Mouse (Mus musculus) limb, embryonic 14.5 days (tissue): Measurements from ENCODE around the gene Ubl4a. TPM values are rescaled to one million over a fixed set of nuclear protein-coding genes. Genes with fewer than 3 reads are reported as not detected.
"Not testable (repeated sequence)": the region's sequence is repeated elsewhere in the genome, so short reads cannot be mapped to it uniquely, and the experiment has no call there.

Source experiments
- ATAC-seq: fragments of 200-750 bp; cut with Nextera tagmentation; 2 replicates; pipeline ENCODE4 v1.8.0; 2017; ENCODE audit warnings: low read depth, moderate number of reproducible peaks, moderate TSS enrichment; ENCODE audit not compliant: low FRiP score
- DNase-seq: peaks from one replicate; pipeline ENCODE4 v3.0.0-alpha.2; 2015; ENCODE audit warnings: low spot score
- H3K27ac ChIP-seq: fragments of 300-500 bp; sonication (generic); replicated peaks from 2 replicates; pipeline ENCODE4 v1.5.1; 2014; ENCODE audit warnings: low read depth, mild to moderate bottlenecking, low read length, moderate library complexity, mixed read lengths
- H3K27me3 ChIP-seq: fragments of 300-500 bp; sonication (generic); 2 replicates; pipeline ENCODE4 v1.6.1; 2014; ENCODE audit warnings: low read length, mixed read lengths; ENCODE audit not compliant: control insufficient read depth, insufficient read depth
- H3K36me3 ChIP-seq: fragments of 300-500 bp; sonication (generic); 2 replicates; pipeline ENCODE4 v1.6.1; 2014; ENCODE audit warnings: mild to moderate bottlenecking, low read length, moderate library complexity, mixed read lengths; ENCODE audit not compliant: control insufficient read depth, insufficient read depth
- H3K4me1 ChIP-seq: fragments of 300-500 bp; sonication (generic); 2 replicates; pipeline ENCODE4 v1.6.1; 2014; ENCODE audit warnings: antibody characterized with exemption, low read length, mixed read lengths; ENCODE audit not compliant: control insufficient read depth, insufficient read depth
- H3K4me2 ChIP-seq: fragments of 300-500 bp; sonication (generic); replicated peaks from 2 replicates; pipeline ENCODE4 v1.6.1; 2014; ENCODE audit warnings: low read depth, mild to moderate bottlenecking, low read length, moderate library complexity; ENCODE audit not compliant: severe bottlenecking
- H3K4me3 ChIP-seq: fragments of 300-500 bp; sonication (generic); replicated peaks from 2 replicates; pipeline ENCODE4 v1.5.1; 2014; ENCODE audit warnings: low read length
- H3K9ac ChIP-seq: fragments of 300-500 bp; sonication (generic); 2 replicates; pipeline ENCODE4 v1.6.1; 2014; ENCODE audit warnings: mild to moderate bottlenecking, low read depth, low read length, moderate library complexity; ENCODE audit not compliant: severe bottlenecking
- H3K9me3 ChIP-seq: fragments of 300-500 bp; sonication (generic); 2 replicates; pipeline ENCODE4 v1.6.1; 2016; ENCODE audit warnings: low read length; ENCODE audit not compliant: control insufficient read depth
- POLR2A ChIP-seq: fragments of 200-500 bp; IDR thresholded peaks from 2 replicates; pipeline ENCODE4 v1.8.0; 2012; ENCODE audit warnings: inconsistent platforms, mild to moderate bottlenecking, moderate library complexity, borderline replicate concordance; ENCODE audit not compliant: insufficient read depth, insufficient read length; ENCODE audit errors: extremely low read depth
- WGBS: fragments of 180-500 bp; shearing (Covaris S2); extraction: QIAGEN DNeasy Blood & Tissue Kit; methylation state at CpG from one replicate; pipeline ENCODE4 v1.1.7; 2014; 5-methylcytosine and 5-hydroxymethylcytosine counted together
- polyA plus RNA-seq, 2 experiments: library from polyadenylated mRNA; depleted of rRNA in 1 of 2; stranded (reverse) in 1 of 2; unstranded in 1 of 2; fragments of >200 nt; fragmentation: Nextera tagmentation in 1 of 2; extraction: Ambion mirVana in 1 of 2; gene quantifications; 2 replicates each; pipeline versions ENCODE4 v1.2.1 to v1.2.3; 2012 to 2014

Gene Ubl4a
- polyA plus RNA-seq, 2 experiments = 60.7 to 79.6 TPM

- Histone ChIP-seq H3K9ac (no peak overlapping the region), H3K27me3 (no peaks in the 10 kb centered on the region), H3K4me3 (no peak overlapping the region), H3K4me2 (no peak overlapping the region), H3K27ac (no peak overlapping the region), H3K36me3 (peaks cover 4% of the 10 kb centered on the region; the same call in 1 of the 2 replicates), H3K4me1 (no peaks in the 10 kb centered on the region; the same call in 1 of the 2 replicates), H3K9me3 (no peaks in the 10 kb centered on the region)
- DNase-seq (no peak), ATAC-seq (no peak)
- TF ChIP-seq POLR2A = no peak
These were observed 15.1 kb upstream of the Ubl4a start for GRCm38 (mm10) chrX:74388153-74388552.

GRCm38 (mm10) chrX:74384451-74384850 is 11.4 kb upstream of the Ubl4a start:
- Histone ChIP-seq H3K9ac (no peak overlapping the region), H3K27me3 (no peaks in the 10 kb centered on the region), H3K4me1 (no peaks in the 10 kb centered on the region), H3K36me3 (peaks cover 4% of the 10 kb centered on the region; the same call in 1 of the 2 replicates), H3K4me2 (no peak overlapping the region), H3K27ac (no peak overlapping the region), H3K4me3 (no peak overlapping the region), H3K9me3 (no peaks in the 10 kb centered on the region)
- ATAC-seq = no peak
- no peak for TF ChIP-seq POLR2A
- DNase-seq = no peak
- 68% methylated on average over 2 of the region's 2 CpGs for WGBS

- H3K9ac ChIP-seq = peak overlapping the region; percentile 71
- H3K27me3 ChIP-seq = no peaks in the 10 kb centered on the region
- ATAC-seq (peak; percentile 85), DNase-seq (peak; percentile 49)
- TF ChIP-seq POLR2A = no peak; the same call in 1 of the 2 replicates
- WGBS = 15% methylated on average over 31 of the region's 49 CpGs
- H3K4me3 ChIP-seq = peak overlapping the region; percentile 54
- H3K4me2 ChIP-seq = peak overlapping the region; percentile 58
- peak overlapping the region; percentile 28 for H3K27ac ChIP-seq
- H3K36me3 ChIP-seq = peaks cover 13% of the 10 kb centered on the region
- no peaks in the 10 kb centered on the region for H3K9me3 ChIP-seq
- no peaks in the 10 kb centered on the region for H3K4me1 ChIP-seq
These were observed 4.7 kb downstream of the Ubl4a start for GRCm38 (mm10) chrX:74368209-74368909.

- ATAC-seq (no peak), DNase-seq (no peak)
- no peak for TF ChIP-seq POLR2A
- WGBS = 65% methylated on average over 10 of the region's 10 CpGs
- H3K27me3 ChIP-seq = no peaks in the 10 kb centered on the region
- H3K4me2 ChIP-seq = peak overlapping the region; percentile 58
- no peaks in the 10 kb centered on the region for H3K9me3 ChIP-seq
- peak overlapping the region; percentile 71 for H3K9ac ChIP-seq
- H3K27ac ChIP-seq = no peak overlapping the region
- no peaks in the 10 kb centered on the region for H3K4me1 ChIP-seq
- peak overlapping the region; percentile 54 for H3K4me3 ChIP-seq
- peaks cover 13% of the 10 kb centered on the region for H3K36me3 ChIP-seq
These were observed 5.5 kb downstream of the Ubl4a start for GRCm38 (mm10) chrX:74367512-74367911.

- WGBS = 32% methylated on average over 11 of the region's 11 CpGs
- Histone ChIP-seq H3K4me1 (no peaks in the 10 kb centered on the region), H3K27ac (no peak overlapping the region), H3K9me3 (no peaks in the 10 kb centered on the region), H3K27me3 (no peaks in the 10 kb centered on the region), H3K4me2 (no peak overlapping the region), H3K36me3 (no peaks in the 10 kb centered on the region), H3K4me3 (no peak overlapping the region), H3K9ac (no peak overlapping the region)
- TF ChIP-seq POLR2A = no peak
- no peak for DNase-seq
- ATAC-seq = no peak
These were observed 13.8 kb downstream of the Ubl4a start for GRCm38 (mm10) chrX:74359171-74359570.

- WGBS = 87% methylated on average over 2 of the region's 3 CpGs
- not testable (repeated sequence) for H3K4me1 ChIP-seq, H3K4me3 ChIP-seq, ATAC-seq, H3K9me3 ChIP-seq, H3K9ac ChIP-seq, H3K27ac ChIP-seq, H3K27me3 ChIP-seq, DNase-seq, H3K4me2 ChIP-seq, H3K36me3 ChIP-seq
These were observed 15.9 kb downstream of the Ubl4a start for GRCm38 (mm10) chrX:74357069-74357468.
